Mouse (Mus musculus) megakaryocyte, embryonic 14.5 days (primary cell): Measurements from ENCODE around the gene Mrps7. TPM values are rescaled to one million over a fixed set of nuclear protein-coding genes. Genes with fewer than 3 reads are reported as not detected.
A peak's percentile ranks its signal among the peaks of the same experiment; 100 is the strongest.

Source experiments
- H3K27me3 ChIP-seq: replicated peaks from 2 replicates; pipeline ENCODE3; 2012; ENCODE audit warnings: inconsistent platforms
- H3K36me3 ChIP-seq: replicated peaks from 2 replicates; pipeline ENCODE3; 2012; ENCODE audit warnings: low read length, inconsistent platforms, mixed read lengths
- H3K4me1 ChIP-seq: 2 replicates; pipeline ENCODE4 v1.6.1; 2012; ENCODE audit warnings: inconsistent platforms
- H3K4me3 ChIP-seq: replicated peaks from 2 replicates; pipeline ENCODE3; 2012; ENCODE audit warnings: moderate library complexity, mild to moderate bottlenecking, inconsistent platforms
- H3K9me3 ChIP-seq: 2 replicates; pipeline ENCODE4 v1.6.1; 2012; ENCODE audit warnings: inconsistent platforms
- FLI1 ChIP-seq: IDR thresholded peaks from 2 replicates; pipeline ENCODE4 v1.6.1; 2012; ENCODE audit warnings: low read length, inconsistent platforms, mixed read lengths
- GATA1 ChIP-seq: IDR thresholded peaks from 3 replicates; pipeline ENCODE4 v1.6.1; 2012; ENCODE audit warnings: mixed read lengths, low read length, inconsistent platforms, borderline replicate concordance
- polyA plus RNA-seq: library from polyadenylated mRNA; stranded (reverse); fragments of >175 nt; gene quantifications from 2 replicates; pipeline ENCODE4 v1.2.3, GENCODE M21; 2012; ENCODE audit warnings: low replicate concordance; ENCODE audit not compliant: insufficient read depth

Gene Mrps7
- polyA plus RNA-seq, 1 experiment = 37.9 TPM

DNA sequence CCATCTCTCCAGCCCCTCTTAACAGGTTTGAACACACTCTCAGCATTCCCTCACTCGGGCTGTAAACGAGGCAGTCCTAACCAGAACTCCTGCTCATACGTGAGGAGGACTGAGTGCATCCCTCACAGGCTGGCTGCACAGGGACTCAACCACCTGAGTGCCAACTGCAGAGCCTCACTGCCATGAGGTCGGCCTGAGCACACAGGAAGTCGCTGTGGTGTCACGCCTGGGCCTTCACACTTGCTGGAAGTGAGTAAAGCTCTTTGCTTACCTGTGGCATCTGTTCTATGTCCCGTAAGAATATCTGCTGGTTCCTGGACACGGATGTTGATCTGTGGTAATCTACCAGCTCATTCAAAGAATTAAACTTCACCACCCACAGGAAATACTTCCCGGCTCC is 42.7 kb downstream of the Mrps7 start:
- Histone ChIP-seq H3K27me3 (no peaks in the 10 kb centered on the region), H3K4me1 (peaks cover 88% of the 10 kb centered on the region), H3K9me3 (no peaks in the 10 kb centered on the region), H3K36me3 (peaks cover 86% of the 10 kb centered on the region), H3K4me3 (peak overlapping the region; percentile 5)
- TF ChIP-seq GATA1 (no peak), FLI1 (no peak)

DNA sequence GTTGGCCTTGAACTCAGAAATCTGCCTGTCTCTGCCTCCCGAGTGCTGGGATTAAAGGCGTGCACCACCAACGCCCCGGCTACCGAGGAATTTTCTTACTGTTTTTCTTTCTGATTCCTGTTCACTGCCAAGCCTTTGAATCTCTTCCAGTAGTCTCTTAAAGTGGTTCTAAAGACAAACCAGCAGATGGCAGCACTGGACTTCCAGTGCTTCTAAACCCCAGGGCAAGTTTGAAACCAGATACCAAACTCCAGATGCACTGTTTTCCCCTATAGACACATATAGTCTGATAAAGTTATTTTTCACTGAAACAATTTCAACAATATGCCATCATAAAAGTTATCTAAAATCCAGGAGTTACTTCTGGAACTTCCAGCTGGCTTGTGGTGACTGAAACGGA is 43.7 kb downstream of the Mrps7 start:
- Histone ChIP-seq H3K36me3 (peaks cover 87% of the 10 kb centered on the region), H3K9me3 (no peaks in the 10 kb centered on the region), H3K27me3 (no peaks in the 10 kb centered on the region), H3K4me1 (peaks cover 85% of the 10 kb centered on the region), H3K4me3 (no peak overlapping the region)
- no peak for TF ChIP-seq GATA1
- no peak for TF ChIP-seq FLI1

GRCm38 (mm10) chr11:115649706-115650105 is 46.0 kb downstream of the Mrps7 start:
- H3K27me3 ChIP-seq = no peaks in the 10 kb centered on the region
- TF ChIP-seq FLI1 = no peak
- no peak for TF ChIP-seq GATA1
- H3K4me1 ChIP-seq = peaks cover 82% of the 10 kb centered on the region
- H3K4me3 ChIP-seq = no peak overlapping the region
- H3K9me3 ChIP-seq = no peaks in the 10 kb centered on the region
- H3K36me3 ChIP-seq = peaks cover 92% of the 10 kb centered on the region

DNA sequence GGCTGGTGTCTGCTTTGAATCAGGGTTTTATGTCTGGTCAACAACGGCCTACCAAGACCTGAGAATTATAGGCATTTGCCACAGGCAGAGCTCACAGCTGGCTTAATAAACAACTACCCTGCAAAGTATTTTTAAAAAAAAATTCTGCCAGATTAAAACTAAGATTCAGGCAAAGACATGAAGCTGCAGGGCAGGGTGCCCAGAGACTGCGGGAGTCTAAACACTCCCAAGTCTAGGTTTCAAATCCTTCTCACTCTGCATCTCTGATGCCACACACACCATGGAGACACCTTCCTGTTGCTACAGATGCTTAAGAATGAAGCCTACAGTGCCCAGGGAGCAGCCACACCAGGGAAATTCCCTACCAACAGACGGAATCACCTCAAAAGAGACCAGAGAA is 48.0 kb downstream of the Mrps7 start:
- no peak for TF ChIP-seq GATA1
- no peak for TF ChIP-seq FLI1
- H3K4me1 ChIP-seq = peaks cover 91% of the 10 kb centered on the region
- no peaks in the 10 kb centered on the region for H3K27me3 ChIP-seq
- no peaks in the 10 kb centered on the region for H3K9me3 ChIP-seq
- no peak overlapping the region for H3K4me3 ChIP-seq
- H3K36me3 ChIP-seq = peaks cover 92% of the 10 kb centered on the region

DNA sequence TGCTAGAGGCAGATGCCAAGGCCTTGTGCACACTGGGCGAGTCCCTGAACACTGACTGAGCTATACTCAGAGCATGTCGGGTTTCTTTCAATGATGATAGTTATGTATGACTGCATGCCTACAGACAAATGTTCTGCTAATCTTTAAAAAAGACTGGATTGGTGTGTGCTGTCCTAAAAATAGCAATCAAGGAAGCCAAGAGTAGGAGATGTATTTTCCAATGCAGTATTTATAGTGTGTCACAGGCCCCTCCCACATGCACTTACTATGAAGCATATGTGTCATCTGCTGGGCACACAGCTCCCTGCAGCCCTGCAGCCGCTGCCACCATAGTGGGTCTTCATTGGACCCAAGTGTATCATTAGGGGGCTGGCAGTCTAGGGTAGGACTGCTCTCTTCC is 49.5 kb downstream of the Mrps7 start:
- Histone ChIP-seq H3K36me3 (peaks cover 84% of the 10 kb centered on the region), H3K9me3 (no peaks in the 10 kb centered on the region), H3K4me1 (peaks cover 90% of the 10 kb centered on the region), H3K27me3 (no peaks in the 10 kb centered on the region), H3K4me3 (no peak overlapping the region)
- TF ChIP-seq FLI1 (no peak), GATA1 (no peak)

DNA sequence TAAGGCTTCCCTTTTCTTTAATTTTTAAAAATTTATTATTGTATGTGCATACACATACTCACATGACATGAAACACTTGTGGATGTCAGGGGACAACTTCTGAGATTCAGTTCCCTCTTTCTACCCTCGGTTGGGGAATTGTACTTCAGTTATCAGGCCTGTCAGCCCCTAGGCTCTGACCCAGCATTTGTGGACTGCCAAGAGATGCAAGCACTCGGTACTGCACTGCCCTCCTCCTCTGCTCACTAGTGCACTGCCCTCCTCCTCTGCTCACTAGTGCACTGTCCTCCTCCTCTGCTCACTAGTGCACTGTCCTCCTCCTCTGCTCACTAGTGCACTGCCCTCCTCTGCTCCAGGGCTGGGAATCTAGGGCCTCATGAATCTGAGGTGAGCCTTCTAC is 50.4 kb downstream of the Mrps7 start:
- TF ChIP-seq FLI1 = no peak
- TF ChIP-seq GATA1 = no peak
- Histone ChIP-seq H3K4me1 (peaks cover 90% of the 10 kb centered on the region), H3K4me3 (peak overlapping the region; percentile 80), H3K9me3 (no peaks in the 10 kb centered on the region), H3K27me3 (no peaks in the 10 kb centered on the region), H3K36me3 (peaks cover 81% of the 10 kb centered on the region)

Other genes with a start within 250 kb of the Mrps7 start
- 1.2 TPM in 1 of 2 replicates, not detected in the other for gene Hid1, start 236.2 kb upstream of the Mrps7 start, polyA plus RNA-seq
- gene Cdr2l, start 222.0 kb upstream of the Mrps7 start, polyA plus RNA-seq = not detected in 2 replicates
- gene Mrpl58, start 200.2 kb upstream of the Mrps7 start, polyA plus RNA-seq = 67.6 and 78.3 TPM in 2 replicates
- 10.1 and 109 TPM in 2 replicates for gene Atp5h, start 184.0 kb upstream of the Mrps7 start, polyA plus RNA-seq
- 13.7 and 36.5 TPM in 2 replicates for gene Kctd2, start 183.8 kb upstream of the Mrps7 start, polyA plus RNA-seq
- gene Trim80, start 163.4 kb upstream of the Mrps7 start, polyA plus RNA-seq = not detected in 2 replicates
- not detected in 2 replicates for gene Slc16a5, start 141.5 kb upstream of the Mrps7 start, polyA plus RNA-seq
- gene Armc7, start 128.3 kb upstream of the Mrps7 start, polyA plus RNA-seq = 20.7 and 36.2 TPM in 2 replicates
- gene Nt5c, start 112.1 kb upstream of the Mrps7 start, polyA plus RNA-seq = 84.5 and 173 TPM in 2 replicates
- 334 and 807 TPM in 2 replicates for gene Jpt1, start 89.5 kb upstream of the Mrps7 start, polyA plus RNA-seq
- 187 and 368 TPM in 2 replicates for gene Sumo2, start 67.6 kb upstream of the Mrps7 start, polyA plus RNA-seq
- gene Nup85, start 39.5 kb upstream of the Mrps7 start, polyA plus RNA-seq = 6.6 and 12.0 TPM in 2 replicates
- gene Gga3, start 126 bp downstream of the Mrps7 start, polyA plus RNA-seq = 44.0 and 58.2 TPM in 2 replicates
- gene Mif4gd, start 9.0 kb downstream of the Mrps7 start, polyA plus RNA-seq = 9.6 and 15.5 TPM in 2 replicates
- 10.5 and 20.5 TPM in 2 replicates for gene Slc25a19, start 24.4 kb downstream of the Mrps7 start, polyA plus RNA-seq
- 30.1 and 77.5 TPM in 2 replicates for gene Grb2, start 104.7 kb downstream of the Mrps7 start, polyA plus RNA-seq
- gene Tmem94, start 161.5 kb downstream of the Mrps7 start, polyA plus RNA-seq = 22.7 and 34.8 TPM in 2 replicates
- gene Caskin2, start 209.7 kb downstream of the Mrps7 start, polyA plus RNA-seq = 3.0 and 5.3 TPM in 2 replicates
- gene Tsen54, start 210.8 kb downstream of the Mrps7 start, polyA plus RNA-seq = 21.0 and 35.3 TPM in 2 replicates
- gene Llgl2, start 220.1 kb downstream of the Mrps7 start, polyA plus RNA-seq = 6.1 and 12.4 TPM in 2 replicates